Mouse (Mus musculus): ENCODE measurements around the gene Zfp871.

Gene Zfp871

DNA sequence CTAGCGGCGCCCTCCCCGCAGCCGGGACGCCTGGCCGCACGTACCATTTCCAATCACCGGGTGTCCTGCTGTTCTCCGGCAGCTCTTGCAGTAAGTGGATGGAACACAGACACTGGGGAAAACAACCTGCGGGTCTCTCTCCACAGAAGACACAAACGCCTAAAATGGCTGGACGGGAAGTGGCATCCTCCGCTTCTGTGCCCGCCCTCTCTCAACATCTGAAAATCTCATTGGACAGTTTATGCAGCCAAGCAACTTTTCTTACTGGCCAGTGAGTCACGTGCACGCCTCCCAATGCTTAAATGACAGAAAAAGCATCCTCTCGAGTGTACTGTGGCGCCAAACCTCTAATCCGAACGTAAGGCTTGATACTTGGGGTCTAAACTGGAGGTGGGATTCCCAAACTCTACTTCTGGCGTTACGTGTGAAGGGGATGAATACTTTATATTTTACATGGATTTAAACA lies at the start of gene Zfp871:
Gene Zfp871 (minus strand): TSS at position 194 of the 466 bp plus-strand sequence.
- in situ Hi-C loops (cut with MseI, MboI) = no loop called here

GRCm38 (mm10) chr17:32830418-32830782 lies 42.3 kb upstream of the Zfp871 start:
- in situ Hi-C loops (cut with MseI, MboI) = no loop called here

DNA sequence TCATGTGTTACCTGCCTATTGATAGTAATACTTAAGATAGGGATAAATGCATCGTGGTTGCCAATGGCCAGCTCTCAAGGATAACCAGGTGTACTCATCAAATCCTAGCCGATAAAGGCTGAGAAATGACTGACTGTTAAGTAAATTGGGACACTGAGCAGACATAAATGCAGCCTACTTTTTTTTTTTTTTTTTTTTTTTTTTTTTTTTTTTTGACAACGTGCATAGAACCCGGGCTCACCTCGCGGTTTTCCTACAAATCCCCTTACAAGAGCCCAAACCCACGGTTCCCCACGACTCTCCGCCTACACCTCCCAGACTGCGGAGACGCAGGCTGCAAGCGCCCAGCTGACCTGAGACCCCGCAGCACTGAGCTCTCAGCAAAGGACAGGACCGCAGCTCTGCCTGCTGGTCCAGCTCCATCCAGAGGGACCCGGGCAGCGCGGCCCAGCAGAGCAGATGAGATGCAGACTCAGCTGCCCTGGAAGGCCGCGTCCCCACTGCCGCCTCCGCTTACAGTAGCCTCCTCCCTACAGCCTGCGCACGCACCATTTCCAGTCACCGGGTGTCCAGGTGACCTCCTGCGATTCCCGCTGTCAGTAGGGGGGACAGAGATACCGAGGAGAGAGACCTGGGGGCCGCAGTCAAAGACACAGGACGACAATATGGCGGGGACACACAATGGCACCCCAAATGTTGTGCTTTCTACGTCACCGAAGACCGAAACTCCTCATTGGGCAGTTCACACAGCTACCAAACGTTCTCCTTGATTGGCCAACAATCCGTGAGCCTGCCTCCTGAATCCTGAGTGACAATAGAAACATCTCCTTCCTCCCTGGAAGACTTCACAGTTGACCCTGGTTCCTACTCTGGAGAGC lies 41.7 kb upstream of the Zfp871 start, which contains the start of gene Zfp799:
Gene Zfp799 (minus strand): TSS at position 722 of the 878 bp plus-strand sequence.
- in situ Hi-C loops (cut with MseI, MboI) = no loop called here

DNA sequence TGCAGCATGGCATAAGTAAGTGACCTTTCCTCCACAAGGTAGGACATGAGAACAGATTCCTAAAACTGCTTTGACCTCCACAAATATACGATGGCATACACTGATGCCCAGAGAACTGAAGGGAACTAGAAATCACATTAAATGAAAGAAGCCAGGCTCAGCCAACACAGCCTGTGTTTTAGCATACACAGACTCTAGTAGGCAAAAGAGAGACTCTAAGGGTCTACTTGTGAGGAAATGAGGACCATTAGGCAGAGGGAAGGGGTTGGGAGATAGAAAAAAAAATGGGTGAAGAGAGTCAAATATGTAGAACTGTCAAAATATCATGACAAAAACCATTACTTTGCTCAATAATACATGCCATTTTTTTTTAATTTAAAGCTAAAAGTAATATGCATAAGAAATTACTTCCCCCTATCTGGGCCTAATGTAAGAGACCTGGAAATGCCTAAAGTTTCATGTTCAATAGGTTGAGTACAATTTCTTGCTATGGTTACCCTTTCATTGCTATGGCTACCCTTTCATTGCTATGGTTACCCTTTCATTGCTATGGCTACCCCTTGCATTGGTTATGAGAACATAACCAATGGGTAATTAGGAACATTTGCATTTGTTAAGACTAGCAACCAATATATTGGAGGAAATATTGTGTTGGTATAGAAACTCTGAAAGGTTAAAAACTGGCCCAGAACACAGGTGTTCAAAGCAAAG lies 28.1 kb upstream of the Zfp871 start:
- in situ Hi-C loops (cut with MseI, MboI) = no loop called here

DNA sequence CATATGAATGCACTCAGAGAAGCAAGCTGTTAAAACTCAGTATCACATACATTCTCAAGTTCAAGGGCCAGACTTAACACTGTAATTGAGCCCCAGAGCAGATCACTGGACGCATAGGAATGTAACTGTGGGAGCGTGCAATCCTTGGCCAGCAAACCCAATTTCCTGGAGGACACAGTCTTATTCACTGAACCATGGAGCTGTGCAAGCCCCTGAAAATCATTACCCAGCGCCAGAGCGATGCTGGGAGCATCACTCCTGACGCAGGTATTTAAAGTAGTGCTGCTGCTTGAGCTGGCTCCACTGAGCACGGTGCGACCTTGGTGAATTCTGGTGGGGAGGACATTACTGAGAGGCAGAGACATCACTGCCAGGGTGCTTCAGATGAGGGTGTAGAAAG lies 26.0 kb upstream of the Zfp871 start:
- in situ Hi-C loops (cut with MseI, MboI) = no loop called here

DNA sequence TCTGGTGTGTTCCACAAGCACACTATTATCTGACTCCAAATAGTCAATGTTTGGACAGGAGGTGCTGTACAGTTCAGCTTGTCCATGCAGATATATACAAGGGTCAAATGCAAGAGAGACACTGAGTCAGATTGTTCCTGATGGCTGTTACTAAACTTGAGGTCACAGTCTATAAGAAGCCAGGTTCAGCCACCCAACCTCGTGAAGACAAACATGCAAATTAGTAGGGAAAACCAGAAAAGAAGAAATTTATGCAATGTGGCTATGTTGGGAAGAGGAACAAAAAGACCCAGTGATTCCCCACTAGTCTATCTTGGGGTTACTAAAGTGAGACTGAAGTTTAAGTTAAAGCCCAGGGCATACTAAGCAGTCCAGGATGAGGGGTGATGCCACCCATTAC lies 22.6 kb upstream of the Zfp871 start:
- in situ Hi-C loops (cut with MseI, MboI) = no loop called here

- in situ Hi-C loops (cut with MseI, MboI) = no loop called here
Measured at GRCm38 (mm10) chr17:32809544-32810374, 21.7 kb upstream of the Zfp871 start, which contains the start of gene Zfp811. TSS of gene Zfp811 (minus strand) at chr17:32809931.

DNA sequence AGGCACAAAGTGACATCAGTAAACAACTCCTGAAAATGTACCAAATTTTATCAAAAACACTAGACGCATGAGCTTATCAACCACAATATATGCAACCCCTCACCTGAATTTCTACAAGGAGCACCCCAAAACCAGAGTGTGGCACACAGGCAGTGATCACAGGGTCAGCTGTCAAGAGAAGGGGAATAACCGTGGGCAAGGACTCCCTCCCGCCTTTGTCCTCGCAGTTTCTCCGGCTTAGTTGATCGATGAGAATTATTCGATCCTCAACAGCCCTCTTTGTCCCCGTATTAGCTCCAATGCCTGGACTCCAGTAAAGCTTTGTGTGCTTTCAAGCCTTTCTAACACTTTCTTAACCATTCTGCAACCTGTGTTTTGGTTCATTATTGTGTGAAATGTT lies 20.8 kb upstream of the Zfp871 start:
- in situ Hi-C loops (cut with MseI, MboI) = no loop called here

DNA sequence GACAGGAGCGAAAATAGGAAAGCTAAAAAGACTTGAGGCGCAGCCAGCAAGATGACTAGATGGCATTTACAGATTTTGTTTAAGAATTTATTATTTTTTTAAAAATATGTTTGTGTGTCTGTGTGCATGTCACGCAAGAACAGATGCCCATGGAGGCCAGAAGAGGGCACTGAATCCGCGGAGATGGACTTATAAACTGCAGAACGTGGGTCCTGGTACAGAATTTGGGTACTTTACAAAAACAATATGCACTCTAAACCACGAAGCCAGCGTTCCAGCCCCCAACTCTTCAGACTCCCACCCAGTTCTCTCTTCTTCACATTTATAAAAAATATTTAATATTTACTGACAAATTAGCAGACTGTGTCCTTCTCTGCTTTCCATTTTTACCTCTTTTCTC lies 1.2 kb upstream of the Zfp871 start:
- in situ Hi-C loops (cut with MseI, MboI) = no loop called here

GRCm38 (mm10) chr17:32788576-32788975 lies 489 bp upstream of the Zfp871 start:
- in situ Hi-C loops (cut with MseI, MboI) = no loop called here

GRCm38 (mm10) chr17:32787436-32788093 lies 522 bp downstream of the Zfp871 start:
- in situ Hi-C loops (cut with MseI, MboI) = no loop called here

GRCm38 (mm10) chr17:32786944-32787343 lies 1.1 kb downstream of the Zfp871 start:
- in situ Hi-C loops (cut with MseI, MboI) = no loop called here

GRCm38 (mm10) chr17:32785656-32786055 lies 2.4 kb downstream of the Zfp871 start:
- in situ Hi-C loops (cut with MseI, MboI) = no loop called here

GRCm38 (mm10) chr17:32777564-32777963 lies 10.5 kb downstream of the Zfp871 start:
- in situ Hi-C loops (cut with MseI, MboI) = no loop called here

DNA sequence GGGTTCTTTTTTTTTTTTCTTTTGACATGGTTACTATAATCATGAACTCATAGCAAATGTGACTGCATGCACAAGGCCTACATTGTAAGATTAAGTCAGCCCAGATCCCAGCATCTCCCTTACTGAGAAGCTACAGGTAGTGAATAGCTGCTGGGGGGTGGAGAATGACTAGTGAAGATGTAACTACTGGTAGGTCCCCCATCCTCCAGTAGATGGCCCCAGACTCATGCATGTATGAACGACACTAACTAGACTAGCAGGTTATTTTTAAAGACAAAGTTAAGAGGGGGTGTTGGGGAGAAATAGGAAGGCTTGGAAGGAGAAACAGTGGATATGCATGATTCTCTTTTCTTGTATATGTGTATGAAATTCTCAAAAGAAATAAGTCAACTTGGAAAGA lies 16.9 kb downstream of the Zfp871 start:
- in situ Hi-C loops (cut with MseI, MboI) = no loop called here

GRCm38 (mm10) chr17:32766422-32766821 lies 21.7 kb downstream of the Zfp871 start:
- in situ Hi-C loops (cut with MseI, MboI) = no loop called here

DNA sequence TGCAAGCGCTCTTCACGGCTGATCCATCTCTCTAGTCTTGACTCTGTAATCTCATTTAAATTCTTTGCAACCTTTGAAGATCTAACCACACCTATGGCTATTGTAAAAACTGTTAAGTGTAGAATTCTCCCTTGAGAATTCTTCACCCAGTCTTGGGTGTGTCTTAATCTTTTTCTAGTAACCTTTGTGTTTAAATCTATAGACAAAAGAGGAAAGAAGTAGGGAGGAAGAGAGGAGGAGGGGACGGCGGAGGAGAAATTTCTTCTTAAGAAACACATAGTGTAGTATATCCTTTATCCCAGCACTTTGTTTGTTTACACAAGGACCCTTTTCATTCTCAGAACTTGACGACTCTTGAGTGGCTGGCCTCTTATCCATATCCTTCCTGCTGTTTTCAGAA lies 30.8 kb downstream of the Zfp871 start:
- in situ Hi-C loops (cut with MseI, MboI) = no loop called here

- in situ Hi-C loops (cut with MseI, MboI) = no loop called here
Measured at GRCm38 (mm10) chr17:32753634-32754033, 34.5 kb downstream of the Zfp871 start.

DNA sequence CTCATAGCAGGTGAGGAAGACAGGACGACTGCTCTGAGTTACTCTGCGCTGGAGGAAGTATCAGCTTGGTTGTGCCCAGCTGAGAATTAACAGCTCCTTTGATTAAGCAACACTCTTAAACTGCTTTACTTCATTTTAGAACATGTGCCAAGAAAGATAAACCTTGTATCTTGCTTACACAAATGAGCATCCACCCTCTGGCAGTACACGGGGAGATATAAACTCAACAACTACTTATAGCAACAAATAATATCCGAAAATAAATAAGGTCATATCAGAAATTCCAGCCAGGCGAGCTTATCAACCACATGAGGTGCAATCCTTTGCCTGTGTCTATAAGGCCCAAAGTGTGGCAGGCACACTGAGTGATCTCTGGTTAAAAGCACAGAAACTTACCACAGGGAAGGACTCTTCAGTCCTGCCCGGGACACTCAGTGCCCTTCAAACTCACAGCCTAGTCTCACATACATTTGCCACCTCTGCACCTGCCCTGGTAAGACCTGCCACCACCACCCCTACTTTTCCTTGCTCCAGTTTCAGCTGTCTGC lies 35.2 kb downstream of the Zfp871 start:
- in situ Hi-C loops (cut with MseI, MboI) = no loop called here

DNA sequence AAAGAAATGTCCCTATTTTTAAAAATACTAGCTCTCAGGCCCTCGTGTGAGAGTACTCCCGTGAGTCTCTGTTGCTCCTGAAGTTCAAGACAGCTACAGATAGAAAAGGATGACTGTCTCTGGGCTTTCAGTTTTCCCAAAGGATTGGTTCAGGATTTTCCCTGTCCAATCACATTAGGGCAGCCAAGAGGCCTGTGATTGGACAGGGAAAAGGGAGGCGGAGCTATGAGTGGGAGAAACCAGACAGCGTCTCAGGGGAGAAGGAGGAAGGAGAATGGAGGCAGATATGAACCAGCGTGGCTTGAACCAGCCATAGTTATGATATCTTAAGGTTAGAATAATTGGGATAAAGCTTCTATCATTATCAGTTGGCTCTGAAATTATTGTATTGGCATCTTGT lies 37.5 kb downstream of the Zfp871 start:
- in situ Hi-C loops (cut with MseI, MboI) = no loop called here

DNA sequence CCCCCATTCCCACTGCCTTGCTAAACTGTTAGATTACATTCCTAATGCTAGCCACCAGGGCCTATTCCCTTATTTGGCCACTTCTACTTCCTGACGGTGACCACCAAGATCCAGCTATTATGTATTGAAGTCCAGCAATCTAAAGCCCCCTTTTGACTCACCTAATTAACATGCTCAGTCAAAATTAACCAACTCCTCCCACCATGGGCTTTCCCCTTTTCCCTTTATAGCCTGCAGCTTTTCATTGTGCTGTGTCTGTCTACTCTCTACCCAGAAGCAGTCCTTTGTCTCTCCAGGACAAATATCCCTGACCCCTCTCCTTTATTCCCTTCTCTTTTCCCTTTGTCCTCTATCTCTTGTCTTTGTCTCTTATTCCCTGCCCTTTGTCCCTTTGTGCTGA lies 47.0 kb downstream of the Zfp871 start:
- in situ Hi-C loops (cut with MseI, MboI) = no loop called here

Measured in mouse trophoblast stem cell (cell line).